Mouse (Mus musculus) G1E (cell line): ENCODE data around the gene Man2b2.

ENCODE experiments used
- CTCF ChIP-seq: IDR thresholded peaks from 2 replicates; pipeline ENCODE4 v1.5.1; 2012; ENCODE audit warnings: low read depth, low read length, inconsistent platforms, mixed read lengths
- GATA1 ChIP-seq: IDR thresholded peaks from 2 replicates; pipeline ENCODE4 v1.6.1; 2012; ENCODE audit warnings: borderline replicate concordance, low read length, inconsistent platforms, mixed read lengths
- POLR2AphosphoS5 ChIP-seq: IDR thresholded peaks from 2 replicates; pipeline ENCODE4 v1.6.1; 2012; ENCODE audit warnings: low read depth, low read length, inconsistent platforms; ENCODE audit not compliant: insufficient replicate concordance
- TAL1 ChIP-seq: conservative IDR thresholded peaks from 2 replicates; pipeline ENCODE4 v1.6.1; 2012; ENCODE audit warnings: low read depth, low read length, inconsistent platforms, mixed read lengths

DNA sequence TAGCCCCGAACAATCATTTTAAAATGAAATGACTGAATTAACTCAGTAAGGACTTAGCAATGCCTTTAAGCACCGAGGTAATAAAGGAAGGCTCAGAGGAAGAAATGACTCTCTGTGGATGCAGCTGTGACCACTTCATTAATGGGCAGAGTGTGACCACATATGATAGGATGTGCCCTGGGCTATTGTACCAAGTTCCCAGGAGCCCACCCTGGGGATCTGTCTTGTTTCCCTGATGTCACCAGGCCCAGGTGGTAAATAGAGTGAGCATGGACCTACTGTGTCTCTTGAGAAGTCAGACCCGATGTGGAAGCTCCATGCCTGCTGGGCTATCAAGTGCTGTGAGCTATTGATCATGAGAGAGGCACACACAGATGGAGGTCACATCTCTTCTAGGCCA, 24.7 kb upstream of the Man2b2 start:
- no peak for TF ChIP-seq CTCF
- no peak for TF ChIP-seq TAL1
- no peak for TF ChIP-seq POLR2AphosphoS5
- no peak for TF ChIP-seq GATA1
